Mouse (Mus musculus): Measurements from ENCODE around the gene Olfr613. TPM values are rescaled to one million over a fixed set of nuclear protein-coding genes. Genes with fewer than 3 reads are reported as not detected.

The Olfr613 gene
- not detected for polyA plus RNA-seq (2014; fragmentation: Illumina TruSeq; extraction: RNeasy Lipid Tissue Mini Kit (QIAGEN cat#74804); ENCODE audit: low read depth, low replicate concordance)

DNA sequence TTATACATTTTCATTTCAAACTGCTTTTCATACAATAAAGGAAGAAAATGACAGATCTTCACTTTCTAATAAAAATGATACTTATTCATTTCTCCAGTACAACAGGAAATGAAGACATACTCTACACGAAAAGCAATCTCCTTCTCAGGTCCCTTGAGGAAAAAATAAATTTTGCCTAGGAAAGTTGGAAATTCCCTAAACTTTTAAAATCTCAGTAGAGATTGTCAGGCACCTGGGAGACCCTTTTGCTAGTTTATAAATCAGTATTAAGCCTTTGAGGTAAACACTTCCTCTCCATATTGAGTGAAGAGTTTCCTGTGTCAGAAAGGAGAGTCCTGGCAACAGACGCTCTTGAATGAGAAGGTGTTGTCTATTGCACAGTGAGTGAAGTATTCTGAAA, at the start of gene Olfr613:
Gene Olfr613, plus strand, starts transcription at position 301 of the 400 bp plus-strand sequence.

DNA sequence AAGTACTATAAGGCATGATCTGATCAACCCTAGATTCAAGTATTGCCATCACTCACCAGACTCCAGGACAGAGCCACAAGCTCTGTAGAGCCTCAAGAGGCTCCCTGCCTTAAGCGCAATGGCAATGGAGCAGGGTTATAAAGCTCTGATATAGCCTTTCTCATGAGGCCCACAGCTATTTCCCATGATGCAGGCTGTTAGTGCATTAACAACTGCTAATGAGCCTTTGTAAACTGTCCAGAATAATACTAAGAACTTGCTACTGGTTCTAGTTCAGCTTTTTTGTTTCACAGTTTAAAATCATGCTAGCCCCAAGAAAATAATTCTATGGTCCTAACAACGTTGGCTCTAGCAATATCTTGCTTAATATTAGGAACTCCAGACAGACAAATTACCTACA, 35.9 kb upstream of the Olfr613 start, which contains the start of gene Olfr610:
Gene Olfr610, minus strand, starts transcription at position 101 of the 400 bp plus-strand sequence.

GRCm38 (mm10) chr7:103520746-103521145, 27.1 kb upstream of the Olfr613 start, which contains the start of gene Olfr611:
Gene Olfr611 (minus strand): TSS chr7:103520846.

DNA sequence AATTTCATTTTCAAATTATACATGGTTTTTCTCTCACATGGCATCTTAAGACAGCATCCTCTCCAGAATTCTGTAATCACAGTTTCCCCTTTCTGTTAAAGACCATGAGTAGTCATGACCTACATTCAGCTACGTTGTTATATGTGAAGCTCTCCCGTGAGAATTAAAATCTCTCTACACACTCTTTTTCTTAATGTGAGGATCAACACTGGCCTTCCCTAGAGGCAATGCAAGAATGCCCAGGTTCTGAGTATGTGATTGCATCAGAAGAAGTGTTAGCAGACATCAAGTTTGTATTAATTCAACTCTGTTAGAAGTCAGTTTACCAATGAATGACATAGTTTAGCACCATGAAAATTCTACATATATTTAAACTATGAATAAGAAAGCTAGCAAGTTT, 5.3 kb upstream of the Olfr613 start, which contains the start of gene Olfr612:
Gene Olfr612, minus strand, starts transcription at position 101 of the 400 bp plus-strand sequence.

DNA sequence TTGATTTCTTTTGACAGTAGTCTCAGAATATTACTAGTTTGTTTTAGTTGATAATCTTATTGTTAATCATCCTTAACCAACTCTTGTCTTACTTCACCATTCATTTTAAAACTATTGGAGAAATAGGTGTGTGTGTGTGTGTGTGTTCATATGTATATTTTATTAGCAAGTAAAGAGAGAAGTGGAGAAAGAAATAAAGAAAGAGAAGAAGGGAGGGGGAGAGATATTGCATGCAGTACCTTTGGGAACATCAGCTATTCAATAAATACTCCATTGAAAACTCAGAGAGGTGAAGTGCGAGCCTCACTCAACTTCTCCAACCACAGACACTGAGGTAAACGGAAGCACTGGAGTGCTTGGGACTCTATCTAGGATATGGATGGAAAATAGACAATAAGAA, 7.9 kb downstream of the Olfr613 start, which contains the start of gene Olfr615:
Gene Olfr615, plus strand, starts transcription at position 301 of the 400 bp plus-strand sequence.

GRCm38 (mm10) chr7:103569043-103569442, 21.2 kb downstream of the Olfr613 start, which contains the start of gene Olfr616:
Gene Olfr616 (minus strand): TSS chr7:103569143.

DNA sequence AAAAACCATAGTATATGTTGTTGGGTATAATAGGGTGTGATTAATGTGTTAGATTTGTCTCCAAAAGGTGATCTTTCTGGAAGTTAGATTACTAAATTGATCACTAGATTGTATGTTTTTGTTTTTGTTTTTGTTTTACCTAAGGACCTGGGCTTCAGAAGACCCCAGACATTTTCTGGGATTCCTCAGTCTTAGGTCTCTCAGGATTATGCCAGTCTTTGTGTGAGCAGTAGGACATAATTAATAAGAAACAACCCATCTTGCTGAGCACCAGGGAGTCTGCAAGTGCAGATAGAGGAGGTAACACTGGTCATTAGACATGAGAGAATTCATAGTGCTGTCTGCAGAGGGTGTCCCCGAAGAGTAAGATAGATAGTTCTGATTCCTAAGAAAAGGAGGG, 24.9 kb downstream of the Olfr613 start, which contains the start of gene Olfr617:
Gene Olfr617, plus strand, starts transcription at position 301 of the 400 bp plus-strand sequence.

GRCm38 (mm10) chr7:103589803-103590202, 41.9 kb downstream of the Olfr613 start, which contains the start of gene Olfr618:
Gene Olfr618 (plus strand): TSS chr7:103590103.

DNA sequence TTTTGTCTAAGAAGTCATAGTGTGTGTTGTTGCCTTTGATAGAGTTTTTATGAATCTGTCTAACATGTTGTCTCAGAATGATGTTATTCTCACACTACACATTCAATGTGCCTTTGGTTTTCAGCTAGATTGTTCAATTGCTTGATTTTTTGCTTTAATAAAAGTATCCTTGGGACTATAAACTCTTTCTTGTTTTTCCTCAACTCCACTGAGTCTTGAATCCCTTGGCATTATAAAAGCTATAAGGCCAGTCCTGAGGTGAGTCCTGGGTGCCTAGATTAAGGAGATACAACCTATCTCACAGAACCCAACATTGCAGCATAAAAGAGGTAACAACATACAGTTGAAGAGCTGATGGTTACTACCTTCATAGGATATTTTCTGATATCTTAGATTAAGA, 52.4 kb downstream of the Olfr613 start, which contains the start of gene Olfr619:
Gene Olfr619, plus strand, starts transcription at position 301 of the 400 bp plus-strand sequence.

Other genes with a start within 250 kb of the Olfr613 start
- not detected for gene Olfr596, start 242.4 kb upstream of the Olfr613 start, polyA plus RNA-seq (2014; fragmentation: Illumina TruSeq; extraction: RNeasy Lipid Tissue Mini Kit (QIAGEN cat#74804); ENCODE audit: low read depth, low replicate concordance)
- gene Olfr597, start 231.8 kb upstream of the Olfr613 start, polyA plus RNA-seq (2014; fragmentation: Illumina TruSeq; extraction: RNeasy Lipid Tissue Mini Kit (QIAGEN cat#74804); ENCODE audit: low read depth, low replicate concordance): not detected
- not detected for gene Olfr598, start 224.5 kb upstream of the Olfr613 start, polyA plus RNA-seq (2014; fragmentation: Illumina TruSeq; extraction: RNeasy Lipid Tissue Mini Kit (QIAGEN cat#74804); ENCODE audit: low read depth, low replicate concordance)
- gene Olfr599, start 212.2 kb upstream of the Olfr613 start, polyA plus RNA-seq (2014; fragmentation: Illumina TruSeq; extraction: RNeasy Lipid Tissue Mini Kit (QIAGEN cat#74804); ENCODE audit: low read depth, low replicate concordance): not detected
- gene Olfr600, start 198.4 kb upstream of the Olfr613 start, polyA plus RNA-seq (2014; fragmentation: Illumina TruSeq; extraction: RNeasy Lipid Tissue Mini Kit (QIAGEN cat#74804); ENCODE audit: low read depth, low replicate concordance): not detected
- not detected for gene Olfr601, start 185.4 kb upstream of the Olfr613 start, polyA plus RNA-seq (2014; fragmentation: Illumina TruSeq; extraction: RNeasy Lipid Tissue Mini Kit (QIAGEN cat#74804); ENCODE audit: low read depth, low replicate concordance)
- not detected for gene Olfr603, start 161.9 kb upstream of the Olfr613 start, polyA plus RNA-seq (2014; fragmentation: Illumina TruSeq; extraction: RNeasy Lipid Tissue Mini Kit (QIAGEN cat#74804); ENCODE audit: low read depth, low replicate concordance)
- gene Usp17lc, start 133.0 kb upstream of the Olfr613 start, polyA plus RNA-seq (2014; fragmentation: Illumina TruSeq; extraction: RNeasy Lipid Tissue Mini Kit (QIAGEN cat#74804); ENCODE audit: low read depth, low replicate concordance): not detected
- not detected for gene Olfr605, start 102.6 kb upstream of the Olfr613 start, polyA plus RNA-seq (2014; fragmentation: Illumina TruSeq; extraction: RNeasy Lipid Tissue Mini Kit (QIAGEN cat#74804); ENCODE audit: low read depth, low replicate concordance)
- gene Olfr606, start 99.0 kb upstream of the Olfr613 start, polyA plus RNA-seq (2014; fragmentation: Illumina TruSeq; extraction: RNeasy Lipid Tissue Mini Kit (QIAGEN cat#74804); ENCODE audit: low read depth, low replicate concordance): not detected
- not detected for gene Olfr607, start 83.9 kb upstream of the Olfr613 start, polyA plus RNA-seq (2014; fragmentation: Illumina TruSeq; extraction: RNeasy Lipid Tissue Mini Kit (QIAGEN cat#74804); ENCODE audit: low read depth, low replicate concordance)
- not detected for gene Olfr608, start 78.2 kb upstream of the Olfr613 start, polyA plus RNA-seq (2014; fragmentation: Illumina TruSeq; extraction: RNeasy Lipid Tissue Mini Kit (QIAGEN cat#74804); ENCODE audit: low read depth, low replicate concordance)
- not detected for gene Olfr609, start 50.0 kb upstream of the Olfr613 start, polyA plus RNA-seq (2014; fragmentation: Illumina TruSeq; extraction: RNeasy Lipid Tissue Mini Kit (QIAGEN cat#74804); ENCODE audit: low read depth, low replicate concordance)
- not detected for gene Olfr610, start 36.0 kb upstream of the Olfr613 start, polyA plus RNA-seq (2014; fragmentation: Illumina TruSeq; extraction: RNeasy Lipid Tissue Mini Kit (QIAGEN cat#74804); ENCODE audit: low read depth, low replicate concordance)
- not detected for gene Olfr611, start 27.2 kb upstream of the Olfr613 start, polyA plus RNA-seq (2014; fragmentation: Illumina TruSeq; extraction: RNeasy Lipid Tissue Mini Kit (QIAGEN cat#74804); ENCODE audit: low read depth, low replicate concordance)
- not detected for gene Olfr612, start 5.4 kb upstream of the Olfr613 start, polyA plus RNA-seq (2014; fragmentation: Illumina TruSeq; extraction: RNeasy Lipid Tissue Mini Kit (QIAGEN cat#74804); ENCODE audit: low read depth, low replicate concordance)
- not detected for gene Olfr615, start 8.0 kb downstream of the Olfr613 start, polyA plus RNA-seq (2014; fragmentation: Illumina TruSeq; extraction: RNeasy Lipid Tissue Mini Kit (QIAGEN cat#74804); ENCODE audit: low read depth, low replicate concordance)
- gene Olfr616, start 21.1 kb downstream of the Olfr613 start, polyA plus RNA-seq (2014; fragmentation: Illumina TruSeq; extraction: RNeasy Lipid Tissue Mini Kit (QIAGEN cat#74804); ENCODE audit: low read depth, low replicate concordance): not detected
- not detected for gene Olfr617, start 25.0 kb downstream of the Olfr613 start, polyA plus RNA-seq (2014; fragmentation: Illumina TruSeq; extraction: RNeasy Lipid Tissue Mini Kit (QIAGEN cat#74804); ENCODE audit: low read depth, low replicate concordance)
- gene Olfr618, start 42.0 kb downstream of the Olfr613 start, polyA plus RNA-seq (2014; fragmentation: Illumina TruSeq; extraction: RNeasy Lipid Tissue Mini Kit (QIAGEN cat#74804); ENCODE audit: low read depth, low replicate concordance): not detected
- gene Olfr619, start 52.5 kb downstream of the Olfr613 start, polyA plus RNA-seq (2014; fragmentation: Illumina TruSeq; extraction: RNeasy Lipid Tissue Mini Kit (QIAGEN cat#74804); ENCODE audit: low read depth, low replicate concordance): not detected
- not detected for gene Olfr620, start 64.5 kb downstream of the Olfr613 start, polyA plus RNA-seq (2014; fragmentation: Illumina TruSeq; extraction: RNeasy Lipid Tissue Mini Kit (QIAGEN cat#74804); ENCODE audit: low read depth, low replicate concordance)
- not detected for gene Olfr622, start 94.6 kb downstream of the Olfr613 start, polyA plus RNA-seq (2014; fragmentation: Illumina TruSeq; extraction: RNeasy Lipid Tissue Mini Kit (QIAGEN cat#74804); ENCODE audit: low read depth, low replicate concordance)
- gene Olfr623, start 115.6 kb downstream of the Olfr613 start, polyA plus RNA-seq (2014; fragmentation: Illumina TruSeq; extraction: RNeasy Lipid Tissue Mini Kit (QIAGEN cat#74804); ENCODE audit: low read depth, low replicate concordance): not detected
- gene Olfr624, start 123.1 kb downstream of the Olfr613 start, polyA plus RNA-seq (2014; fragmentation: Illumina TruSeq; extraction: RNeasy Lipid Tissue Mini Kit (QIAGEN cat#74804); ENCODE audit: low read depth, low replicate concordance): 0.13 TPM
- gene Olfr625-ps1, start 134.6 kb downstream of the Olfr613 start, polyA plus RNA-seq (2014; fragmentation: Illumina TruSeq; extraction: RNeasy Lipid Tissue Mini Kit (QIAGEN cat#74804); ENCODE audit: low read depth, low replicate concordance): not detected
- not detected for gene Olfr243, start 166.6 kb downstream of the Olfr613 start, polyA plus RNA-seq (2014; fragmentation: Illumina TruSeq; extraction: RNeasy Lipid Tissue Mini Kit (QIAGEN cat#74804); ENCODE audit: low read depth, low replicate concordance)
- not detected for gene Olfr628, start 182.3 kb downstream of the Olfr613 start, polyA plus RNA-seq (2014; fragmentation: Illumina TruSeq; extraction: RNeasy Lipid Tissue Mini Kit (QIAGEN cat#74804); ENCODE audit: low read depth, low replicate concordance)
- not detected for gene Olfr629, start 196.9 kb downstream of the Olfr613 start, polyA plus RNA-seq (2014; fragmentation: Illumina TruSeq; extraction: RNeasy Lipid Tissue Mini Kit (QIAGEN cat#74804); ENCODE audit: low read depth, low replicate concordance)
- gene Olfr630, start 209.3 kb downstream of the Olfr613 start, polyA plus RNA-seq (2014; fragmentation: Illumina TruSeq; extraction: RNeasy Lipid Tissue Mini Kit (QIAGEN cat#74804); ENCODE audit: low read depth, low replicate concordance): not detected
- not detected for gene Olfr69, start 223.5 kb downstream of the Olfr613 start, polyA plus RNA-seq (2014; fragmentation: Illumina TruSeq; extraction: RNeasy Lipid Tissue Mini Kit (QIAGEN cat#74804); ENCODE audit: low read depth, low replicate concordance)
- not detected for gene Olfr68, start 231.6 kb downstream of the Olfr613 start, polyA plus RNA-seq (2014; fragmentation: Illumina TruSeq; extraction: RNeasy Lipid Tissue Mini Kit (QIAGEN cat#74804); ENCODE audit: low read depth, low replicate concordance)
- gene Olfr67, start 243.7 kb downstream of the Olfr613 start, polyA plus RNA-seq (2014; fragmentation: Illumina TruSeq; extraction: RNeasy Lipid Tissue Mini Kit (QIAGEN cat#74804); ENCODE audit: low read depth, low replicate concordance): not detected